Mouse (Mus musculus) forebrain, embryonic 12.5 days (tissue): Measurements from ENCODE around the gene Gsto2. TPM values are rescaled to one million over a fixed set of nuclear protein-coding genes. Genes with fewer than 3 reads are reported as not detected.
A peak's percentile ranks its signal among the peaks of the same experiment; 100 is the strongest.

Experiments
- ATAC-seq: fragments of 200-750 bp; cut with Nextera tagmentation; 2 replicates; pipeline ENCODE4 v1.8.0; 2017; ENCODE audit warnings: moderate TSS enrichment; ENCODE audit not compliant: low FRiP score
- H3K27ac ChIP-seq: fragments of 300-500 bp; sonication (generic); 2 replicates; pipeline ENCODE4 v1.5.1; 2016; ENCODE audit warnings: mild to moderate bottlenecking
- H3K27me3 ChIP-seq: fragments of 300-500 bp; sonication (generic); 2 replicates; pipeline ENCODE4 v1.6.1; 2016; ENCODE audit warnings: mild to moderate bottlenecking
- H3K36me3 ChIP-seq: fragments of 300-500 bp; sonication (generic); replicated peaks from 2 replicates; pipeline ENCODE4 v1.6.1; 2016; ENCODE audit warnings: mild to moderate bottlenecking
- H3K4me1 ChIP-seq: fragments of 300-500 bp; sonication (generic); 2 replicates; pipeline ENCODE4 v1.6.1; 2016
- H3K4me2 ChIP-seq: fragments of 300-500 bp; sonication (generic); 2 replicates; pipeline ENCODE4 v1.6.1; 2016; ENCODE audit warnings: mild to moderate bottlenecking, moderate library complexity
- H3K4me3 ChIP-seq: fragments of 300-500 bp; sonication (generic); replicated peaks from 2 replicates; pipeline ENCODE4 v1.5.1; 2016; ENCODE audit warnings: mild to moderate bottlenecking
- H3K9ac ChIP-seq: fragments of 300-500 bp; sonication (generic); 2 replicates; pipeline ENCODE4 v1.6.1; 2016; ENCODE audit warnings: mild to moderate bottlenecking
- H3K9me3 ChIP-seq: fragments of 300-500 bp; sonication (generic); 2 replicates; pipeline ENCODE4 v1.6.1; 2016
- WGBS: fragments of 180-500 bp; shearing (Covaris S2); methylation state at CpG from one replicate; pipeline ENCODE4 v1.1.7; 2016; 5-methylcytosine and 5-hydroxymethylcytosine counted together
- polyA plus RNA-seq: library from polyadenylated mRNA; unstranded; fragments of >200 nt; fragmentation: Nextera tagmentation; extraction: Ambion mirVana; gene quantifications from 2 replicates; pipeline ENCODE4 v1.2.1, GENCODE M21; 2016

Gsto2 gene
- polyA plus RNA-seq, 1 experiment from 2014 or later, result 0.95 TPM

DNA sequence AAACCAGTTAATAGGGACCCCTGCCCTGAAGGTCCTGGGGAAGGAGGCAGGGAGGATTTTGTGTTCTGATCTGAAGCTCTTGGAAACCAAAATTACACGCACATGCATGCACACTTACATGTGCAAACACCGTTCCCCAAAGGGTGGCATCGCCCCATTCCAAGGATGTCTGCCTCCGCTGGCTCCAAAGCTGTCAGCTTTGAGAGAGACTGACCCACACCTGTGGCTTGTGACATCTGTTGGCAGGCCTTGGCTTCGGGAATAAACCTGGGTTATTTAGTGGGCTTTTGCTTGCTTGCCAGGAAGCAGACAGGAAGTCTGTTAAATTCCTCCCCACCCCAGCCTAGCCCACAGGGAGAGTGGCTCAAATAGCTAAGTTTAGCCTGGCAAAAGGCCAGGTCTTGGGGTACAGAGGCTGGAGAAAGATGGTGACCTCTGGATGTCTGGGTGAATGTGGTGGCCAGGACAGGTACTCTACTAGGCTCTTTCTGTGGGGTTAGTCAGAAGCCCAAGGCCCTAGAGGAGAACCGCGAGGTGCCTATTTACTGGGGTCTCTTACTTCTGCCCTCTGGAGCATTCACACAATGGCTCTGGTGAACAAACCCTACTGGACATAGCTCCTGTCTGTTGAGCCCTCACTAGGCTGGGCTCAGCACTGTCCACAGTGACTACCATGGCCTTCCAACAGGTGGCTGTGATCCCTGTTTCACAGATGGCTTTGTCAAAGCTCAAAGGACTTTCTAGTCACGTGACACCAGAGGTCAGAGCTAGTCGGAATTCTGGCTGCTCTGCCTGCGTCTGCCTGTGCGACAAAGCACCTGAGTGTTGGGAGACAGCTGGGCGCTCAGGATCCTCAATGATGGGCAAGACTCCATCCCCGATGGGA lies 37.2 kb downstream of the Gsto2 start:
- Histone ChIP-seq H3K4me2 (no peak overlapping the region), H3K9me3 (no peaks in the 10 kb centered on the region), H3K9ac (no peak overlapping the region), H3K27me3 (no peaks in the 10 kb centered on the region), H3K36me3 (peaks cover 6% of the 10 kb centered on the region), H3K4me1 (peaks cover 13% of the 10 kb centered on the region), H3K27ac (no peak overlapping the region), H3K4me3 (no peak overlapping the region)
- 76% methylated on average over 13 of the region's 13 CpGs for WGBS
- no peak for ATAC-seq

DNA sequence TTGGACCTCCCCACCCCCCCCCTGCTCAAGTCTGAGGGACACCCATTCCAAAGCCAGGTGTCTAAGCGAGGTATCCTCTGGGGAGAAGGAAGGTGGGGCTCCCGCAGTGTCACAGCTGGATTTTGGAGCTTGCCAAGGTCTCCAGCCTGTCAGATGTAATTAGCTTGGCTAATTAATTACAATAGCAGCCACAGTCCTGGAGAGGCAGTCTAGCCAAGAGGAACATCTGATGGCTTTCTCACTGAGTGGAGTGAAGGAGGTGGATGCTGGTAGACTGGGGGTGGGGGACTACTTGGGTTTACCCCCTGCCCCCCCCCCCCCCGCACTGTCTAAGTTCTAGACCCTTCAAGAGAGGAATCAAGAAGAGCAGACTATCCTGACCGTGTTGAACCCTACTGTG lies 38.3 kb downstream of the Gsto2 start:
- WGBS, result 48% methylated on average over 4 of the region's 4 CpGs
- Histone ChIP-seq H3K4me2 (no peak overlapping the region), H3K9me3 (no peaks in the 10 kb centered on the region), H3K27me3 (no peaks in the 10 kb centered on the region), H3K4me1 (peaks cover 18% of the 10 kb centered on the region), H3K4me3 (no peak overlapping the region), H3K27ac (no peak overlapping the region), H3K36me3 (no peaks in the 10 kb centered on the region; the same call in 1 of the 2 replicates), H3K9ac (no peak overlapping the region)
- ATAC-seq, result peak; percentile 32; the same call in 1 of the 2 replicates

DNA sequence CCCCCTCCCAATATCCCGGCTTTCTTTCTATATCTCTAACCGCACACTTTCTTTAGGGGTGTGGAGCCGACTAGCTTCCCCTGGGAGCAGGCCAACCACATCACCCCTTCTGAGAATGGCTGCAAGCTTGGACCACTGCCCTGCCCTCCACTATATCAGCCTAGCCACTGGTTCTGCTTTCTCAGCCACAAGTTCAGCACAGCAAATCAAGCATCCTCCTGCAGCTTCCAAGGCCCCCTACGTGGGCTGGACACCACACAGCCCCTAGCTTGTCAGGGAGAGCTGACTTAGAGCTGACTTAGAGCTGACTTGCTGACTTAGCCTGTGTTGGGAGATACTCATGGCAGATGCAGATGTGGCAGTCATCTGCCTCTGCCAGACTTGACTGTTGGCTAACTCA lies 39.7 kb downstream of the Gsto2 start:
- Histone ChIP-seq H3K27ac (no peak overlapping the region), H3K9ac (no peak overlapping the region), H3K36me3 (no peaks in the 10 kb centered on the region), H3K27me3 (no peaks in the 10 kb centered on the region), H3K9me3 (no peaks in the 10 kb centered on the region), H3K4me1 (peaks cover 31% of the 10 kb centered on the region), H3K4me3 (no peak overlapping the region), H3K4me2 (no peak overlapping the region)
- no peak for ATAC-seq
- WGBS, result 92% methylated on average over 4 of the region's 4 CpGs

DNA sequence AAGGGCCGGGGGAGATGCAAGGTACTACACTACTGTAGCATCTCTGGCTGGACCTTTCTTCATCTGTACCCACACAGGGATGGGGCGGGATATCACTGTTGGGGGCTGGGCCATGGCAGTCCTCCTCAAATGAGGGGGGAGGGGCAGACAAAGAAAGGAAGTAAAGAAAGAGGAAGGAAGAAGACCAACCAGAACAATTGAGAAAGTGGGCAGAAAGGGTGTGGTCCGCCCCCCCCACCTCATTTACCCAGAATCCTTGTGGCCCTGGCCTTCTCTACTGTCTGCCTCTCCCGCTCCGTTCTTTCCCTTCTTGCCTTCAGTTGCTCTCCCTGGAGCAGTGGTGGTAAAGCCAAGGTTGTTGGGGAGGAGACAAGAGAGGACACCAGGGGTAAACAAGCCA lies 40.3 kb downstream of the Gsto2 start:
- H3K4me2 ChIP-seq, result no peak overlapping the region
- no peak for ATAC-seq
- 91% methylated on average over 5 of the region's 5 CpGs for WGBS
- H3K9ac ChIP-seq, result no peak overlapping the region
- no peak overlapping the region for H3K4me3 ChIP-seq
- no peaks in the 10 kb centered on the region for H3K27me3 ChIP-seq
- no peaks in the 10 kb centered on the region for H3K9me3 ChIP-seq
- H3K27ac ChIP-seq, result no peak overlapping the region
- H3K36me3 ChIP-seq, result no peaks in the 10 kb centered on the region
- peaks cover 36% of the 10 kb centered on the region for H3K4me1 ChIP-seq

DNA sequence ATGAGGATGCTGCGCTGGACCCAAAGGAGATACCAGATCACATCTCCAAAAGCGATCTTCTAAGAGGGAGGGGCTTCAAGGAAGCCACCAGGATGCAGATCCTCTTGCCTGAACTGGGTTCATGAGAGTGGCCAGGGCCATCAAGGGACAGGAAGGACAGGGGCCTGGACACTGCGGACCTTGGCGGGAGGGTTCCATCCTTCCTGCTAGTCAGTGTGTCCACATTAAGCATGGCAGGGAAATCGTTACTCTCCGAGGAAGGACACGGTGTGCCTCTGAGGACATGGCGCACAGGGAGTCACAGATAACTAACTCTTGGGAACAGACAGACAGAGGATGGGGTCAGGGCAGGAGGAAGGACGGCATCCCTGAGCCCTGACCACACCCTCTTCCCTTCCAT lies 42.3 kb downstream of the Gsto2 start:
- WGBS, result 94% methylated on average over 9 of the region's 9 CpGs
- H3K36me3 ChIP-seq, result 0 out of 2 replicates have a peak, but pooled peaks cover 7% of the 10 kb centered on the region
- H3K4me1 ChIP-seq, result peaks cover 40% of the 10 kb centered on the region
- no peak overlapping the region for H3K4me2 ChIP-seq
- H3K9me3 ChIP-seq, result no peaks in the 10 kb centered on the region
- ATAC-seq, result no peak
- no peak overlapping the region for H3K9ac ChIP-seq
- H3K27ac ChIP-seq, result no peak overlapping the region
- no peaks in the 10 kb centered on the region for H3K27me3 ChIP-seq
- H3K4me3 ChIP-seq, result no peak overlapping the region

DNA sequence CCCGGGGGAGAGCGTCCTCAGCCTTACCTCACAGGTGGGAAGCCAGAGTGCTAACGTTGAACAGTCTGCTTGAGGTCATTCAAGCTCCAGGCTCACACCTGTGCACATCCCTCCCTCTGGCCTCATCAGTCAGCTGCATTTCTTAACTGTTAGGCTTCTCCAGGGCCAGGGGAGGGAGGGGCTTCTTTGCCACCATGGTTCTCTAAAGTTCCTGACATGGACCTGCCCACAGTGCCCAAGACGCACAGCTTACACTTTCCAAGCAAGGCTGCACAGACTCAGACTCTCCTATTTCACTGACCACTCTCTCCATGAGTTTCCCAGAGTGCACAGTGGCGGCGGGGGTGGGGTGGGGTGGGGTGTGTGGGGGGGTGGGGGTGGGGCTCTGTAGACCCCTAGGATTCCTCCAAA lies 43.6 kb downstream of the Gsto2 start:
- Histone ChIP-seq H3K27me3 (no peaks in the 10 kb centered on the region), H3K9ac (peak overlapping the region; percentile 69), H3K9me3 (no peaks in the 10 kb centered on the region), H3K36me3 (0 out of 2 replicates have a peak, but pooled peaks cover 7% of the 10 kb centered on the region), H3K4me2 (peak overlapping the region; percentile 62), H3K4me1 (peaks cover 30% of the 10 kb centered on the region), H3K27ac (peak overlapping the region; percentile 97), H3K4me3 (peak overlapping the region; percentile 38)
- 20% methylated on average over 6 of the region's 6 CpGs for WGBS
- ATAC-seq, result peak; percentile 59

DNA sequence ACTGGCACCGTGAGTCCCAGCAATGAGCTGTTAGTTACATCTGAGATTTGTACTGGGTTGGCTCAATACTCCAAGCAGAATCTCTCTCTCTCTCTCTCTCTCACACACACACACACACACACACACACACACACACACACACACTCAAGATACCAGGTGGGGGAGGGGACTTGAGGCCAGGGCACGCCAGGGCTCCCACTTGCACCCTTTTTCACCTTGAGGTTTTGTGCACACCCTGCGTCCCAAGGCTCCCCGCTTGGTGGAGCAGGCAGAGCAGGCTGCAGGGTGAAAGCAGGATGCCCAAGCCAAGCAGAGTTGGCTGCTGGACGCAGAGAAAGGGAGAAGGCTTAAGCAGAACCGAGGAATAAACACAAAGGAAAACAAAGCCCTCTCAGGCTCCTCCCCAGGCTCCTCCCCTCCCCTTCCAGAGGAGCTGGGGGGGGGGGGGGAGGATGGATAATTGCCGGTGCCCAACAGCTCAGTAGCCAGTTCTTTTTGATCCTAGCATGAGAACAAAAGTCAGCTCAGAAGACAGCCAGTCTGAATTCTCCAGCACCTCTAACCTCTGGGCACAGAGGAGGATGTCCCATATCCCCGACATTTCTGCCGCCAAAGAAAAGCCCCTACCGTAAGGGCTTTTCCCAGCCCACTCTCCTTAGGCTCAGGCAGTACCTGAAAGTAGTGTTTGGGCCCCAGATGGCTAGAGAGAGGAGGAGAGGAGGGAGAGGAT lies 44.2 kb downstream of the Gsto2 start:
- Histone ChIP-seq H3K27ac (peak overlapping the region; percentile 97), H3K4me2 (peak overlapping the region; percentile 62), H3K27me3 (no peaks in the 10 kb centered on the region), H3K4me1 (peaks cover 30% of the 10 kb centered on the region), H3K36me3 (0 out of 2 replicates have a peak, but pooled peaks cover 7% of the 10 kb centered on the region), H3K9ac (peak overlapping the region; percentile 69), H3K9me3 (no peaks in the 10 kb centered on the region), H3K4me3 (peak overlapping the region; percentile 38)
- 1% methylated on average over 10 of the region's 10 CpGs for WGBS
- peak; percentile 89 for ATAC-seq

DNA sequence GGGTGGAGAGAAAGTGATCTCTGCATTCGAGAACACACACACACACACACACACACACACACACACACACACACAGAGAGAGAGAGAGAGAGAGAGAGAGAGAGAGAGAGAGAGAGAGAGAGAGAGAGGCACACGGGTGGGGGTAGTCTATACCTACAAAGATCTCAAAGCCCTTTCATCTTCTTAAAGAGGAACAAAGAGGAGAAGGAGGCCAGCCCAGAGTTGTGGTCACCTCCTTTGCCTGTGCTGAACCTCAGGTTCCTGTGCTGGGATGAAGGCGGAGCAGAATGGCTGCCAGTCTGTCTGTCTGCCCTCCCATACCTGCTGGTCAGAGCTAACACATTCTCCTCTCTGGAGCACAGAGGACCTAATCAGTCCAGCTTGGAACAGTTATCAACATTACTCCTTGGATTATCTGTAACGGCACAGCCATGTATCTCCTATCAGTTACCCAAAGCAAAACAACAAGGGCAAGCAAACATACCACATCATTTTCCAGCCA lies 44.8 kb downstream of the Gsto2 start:
- peak overlapping the region; percentile 62 for H3K4me2 ChIP-seq
- H3K4me3 ChIP-seq, result peak overlapping the region; percentile 38
- H3K4me1 ChIP-seq, result peaks cover 30% of the 10 kb centered on the region
- ATAC-seq, result peak; percentile 18; the same call in 1 of the 2 replicates
- H3K9ac ChIP-seq, result peak overlapping the region; percentile 69
- H3K27me3 ChIP-seq, result no peaks in the 10 kb centered on the region
- H3K36me3 ChIP-seq, result 0 out of 2 replicates have a peak, but pooled peaks cover 7% of the 10 kb centered on the region
- H3K27ac ChIP-seq, result peak overlapping the region; percentile 97
- 28% methylated on average over 4 of the region's 4 CpGs for WGBS
- no peaks in the 10 kb centered on the region for H3K9me3 ChIP-seq

DNA sequence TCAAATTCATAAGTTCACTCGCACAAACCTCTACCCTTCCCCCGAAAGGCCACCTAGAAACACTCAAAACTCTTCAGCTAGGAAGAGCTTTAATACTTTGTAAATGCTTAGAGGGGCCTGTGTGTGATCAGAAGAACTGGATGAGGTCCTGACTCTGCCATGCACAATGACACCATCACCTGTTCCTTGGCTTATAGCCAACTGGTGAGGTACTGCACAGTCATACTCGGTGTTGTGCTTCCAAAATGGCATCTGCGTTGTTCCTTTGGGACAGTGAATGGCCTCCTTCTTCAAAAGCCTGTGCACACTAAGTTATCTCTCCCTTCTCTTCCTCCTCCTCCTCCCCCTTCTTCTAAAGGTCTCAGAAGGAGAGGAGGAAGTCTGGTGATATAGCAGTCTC lies 45.4 kb downstream of the Gsto2 start:
- Histone ChIP-seq H3K4me2 (no peak overlapping the region; the same call in 1 of the 2 replicates), H3K9ac (no peak overlapping the region), H3K4me3 (no peak overlapping the region), H3K27ac (peak overlapping the region; percentile 97), H3K9me3 (no peaks in the 10 kb centered on the region), H3K4me1 (peaks cover 27% of the 10 kb centered on the region), H3K27me3 (no peaks in the 10 kb centered on the region), H3K36me3 (0 out of 2 replicates have a peak, but pooled peaks cover 7% of the 10 kb centered on the region)
- 93% methylated on average over 4 of the region's 4 CpGs for WGBS
- no peak for ATAC-seq

DNA sequence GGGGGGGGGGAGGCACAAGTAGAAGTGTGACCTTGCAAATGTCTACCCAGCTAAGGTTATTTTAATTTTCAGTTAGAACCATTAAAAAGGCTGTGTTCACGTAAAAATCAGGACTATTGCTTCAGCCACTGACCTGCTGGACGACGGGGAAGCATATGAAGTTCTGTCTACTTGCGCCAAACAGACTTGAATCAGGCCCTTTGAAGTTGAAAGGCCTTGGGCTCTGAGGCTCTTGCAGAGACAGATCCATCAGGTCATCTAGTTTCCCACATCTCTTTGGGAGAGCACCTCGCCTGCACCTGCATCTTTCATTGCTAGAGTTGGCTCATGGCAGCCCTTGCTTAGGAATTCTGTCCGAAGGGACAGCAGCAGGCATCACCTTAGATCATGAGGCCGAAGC lies 48.0 kb downstream of the Gsto2 start:
- Histone ChIP-seq H3K9ac (no peak overlapping the region), H3K4me2 (no peak overlapping the region), H3K27me3 (no peaks in the 10 kb centered on the region), H3K36me3 (0 out of 2 replicates have a peak, but pooled peaks cover 7% of the 10 kb centered on the region), H3K27ac (no peak overlapping the region), H3K4me1 (peaks cover 44% of the 10 kb centered on the region), H3K4me3 (no peak overlapping the region), H3K9me3 (no peaks in the 10 kb centered on the region)
- no peak for ATAC-seq
- WGBS, result 89% methylated on average over 7 of the region's 7 CpGs

DNA sequence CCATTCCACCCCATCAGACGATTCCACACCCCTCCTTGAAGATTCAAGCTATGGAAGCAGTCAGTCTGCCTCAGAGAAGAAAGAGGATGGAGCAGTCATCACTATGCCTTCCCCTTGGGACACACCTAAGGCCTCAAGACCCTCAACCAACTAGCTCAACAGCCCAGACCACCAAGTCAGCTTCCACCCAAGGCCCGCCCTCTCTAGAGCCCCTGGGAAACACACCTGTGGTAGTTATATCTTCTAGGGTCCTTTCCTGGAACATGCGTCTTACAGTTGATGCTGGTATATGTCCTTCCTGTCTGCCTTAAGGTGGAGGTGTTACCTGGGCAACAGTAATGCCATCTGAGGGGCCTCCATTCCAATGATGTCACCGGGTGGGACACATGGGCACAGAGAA lies 48.9 kb downstream of the Gsto2 start:
- Histone ChIP-seq H3K9ac (no peak overlapping the region), H3K4me1 (peaks cover 37% of the 10 kb centered on the region), H3K36me3 (0 out of 2 replicates have a peak, but pooled peaks cover 7% of the 10 kb centered on the region), H3K4me3 (no peak overlapping the region), H3K27ac (no peak overlapping the region), H3K27me3 (no peaks in the 10 kb centered on the region), H3K9me3 (no peaks in the 10 kb centered on the region), H3K4me2 (no peak overlapping the region)
- no peak for ATAC-seq
- WGBS, result 94% methylated on average over 4 of the region's 4 CpGs

DNA sequence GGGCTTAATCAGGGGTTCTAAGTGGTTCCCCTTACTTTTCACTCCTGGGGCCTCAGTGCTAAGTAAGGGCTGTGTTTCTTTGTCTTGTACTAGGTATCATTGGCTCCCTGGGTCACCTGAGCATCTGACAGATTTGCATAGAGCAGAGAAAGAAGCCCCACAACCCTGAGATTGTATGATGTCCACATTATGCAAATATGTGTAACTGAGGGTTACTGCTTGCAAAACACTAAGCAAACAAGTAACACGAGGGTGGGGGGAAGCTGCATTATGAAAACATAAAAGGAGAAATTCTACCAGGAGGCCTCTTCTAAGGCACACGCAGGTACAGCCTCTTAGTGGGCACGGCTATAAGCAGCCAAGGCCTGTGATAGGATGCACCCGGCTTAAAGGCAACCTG lies 49.9 kb downstream of the Gsto2 start:
- H3K4me2 ChIP-seq, result no peak overlapping the region
- H3K4me3 ChIP-seq, result no peak overlapping the region
- no peak for ATAC-seq
- 0 out of 2 replicates have a peak, but pooled peaks cover 7% of the 10 kb centered on the region for H3K36me3 ChIP-seq
- no peaks in the 10 kb centered on the region for H3K9me3 ChIP-seq
- no peak overlapping the region for H3K27ac ChIP-seq
- 78% methylated on average over 4 of the region's 4 CpGs for WGBS
- H3K27me3 ChIP-seq, result no peaks in the 10 kb centered on the region
- H3K9ac ChIP-seq, result no peak overlapping the region
- H3K4me1 ChIP-seq, result peaks cover 33% of the 10 kb centered on the region
